Mouse (Mus musculus) CH12.LX (cell line): ENCODE data around the gene Rundc3a. TPM values are rescaled to one million over a fixed set of nuclear protein-coding genes. Genes with fewer than 3 reads are reported as not detected.

Experiments used
- DNase-seq: peaks from one replicate; pipeline ENCODE4 v3.0.0-alpha.2; 2013; ENCODE audit errors: extremely low read depth
- H3K27ac ChIP-seq: 2 replicates; pipeline ENCODE4 v1.5.1; 2012; ENCODE audit warnings: low read depth, mild to moderate bottlenecking, control low read depth, moderate library complexity; ENCODE audit not compliant: insufficient read depth
- H3K27me3 ChIP-seq: replicated peaks from 2 replicates; pipeline ENCODE3; 2012; ENCODE audit warnings: inconsistent platforms
- H3K36me3 ChIP-seq, 2 experiments: replicated peaks in 1 of 2; 2 replicates each; pipeline versions ENCODE3 to v1.6.1; 2012; ENCODE audit warnings: inconsistent platforms in 1 of 2, low read length in 1 of 2, mild to moderate bottlenecking in 1 of 2, mixed read lengths in 1 of 2, moderate library complexity in 1 of 2; ENCODE audit not compliant: control insufficient read depth in 1 of 2, insufficient read depth in 1 of 2
- H3K4me1 ChIP-seq, 2 experiments: 2 replicates each; pipeline ENCODE4 v1.6.1; 2012; ENCODE audit warnings: inconsistent platforms in 1 of 2, moderate library complexity in 1 of 2; ENCODE audit not compliant: insufficient read depth in 2 of 2, control insufficient read depth in 1 of 2
- H3K4me2 ChIP-seq: 2 replicates; pipeline ENCODE4 v1.6.1; 2012; ENCODE audit warnings: low read depth, mild to moderate bottlenecking, control low read depth; ENCODE audit not compliant: poor library complexity, insufficient read depth, severe bottlenecking
- H3K4me3 ChIP-seq, 3 experiments: fragments of 150-350 bp in 1 of 3; sonication (generic) in 1 of 3; replicated peaks in 1 of 3; 2 replicates each; pipeline versions ENCODE3 to v1.5.1; 2011 to 2012; ENCODE audit warnings: low read depth in 2 of 3, low read length in 2 of 3, mild to moderate bottlenecking in 2 of 3, moderate library complexity in 2 of 3, control low read depth in 1 of 3, improper control_type of control experiment in 1 of 3, inconsistent platforms in 1 of 3, mixed read lengths in 1 of 3; ENCODE audit not compliant: poor library complexity in 1 of 3
- H3K79me2 ChIP-seq: replicated peaks from 2 replicates; pipeline ENCODE4 v1.6.1; 2012; ENCODE audit warnings: mild to moderate bottlenecking, moderate library complexity; ENCODE audit not compliant: control insufficient read depth, poor library complexity, insufficient read depth, severe bottlenecking; ENCODE audit errors: extremely low read depth
- H3K9ac ChIP-seq: 2 replicates; pipeline ENCODE4 v1.6.1; 2012; ENCODE audit warnings: low read depth, mild to moderate bottlenecking, control low read depth, moderate library complexity; ENCODE audit not compliant: insufficient read depth
- H3K9me3 ChIP-seq: replicated peaks from 2 replicates; pipeline ENCODE3; 2012; ENCODE audit warnings: low read length, inconsistent platforms, mixed read lengths
- BHLHE40 ChIP-seq: IDR thresholded peaks from 2 replicates; pipeline ENCODE4 v1.6.1; 2011; ENCODE audit warnings: mild to moderate bottlenecking, low read depth, low read length, improper control_type of control experiment
- CTCF ChIP-seq, 2 experiments: IDR thresholded peaks in 1 of 2; conservative IDR thresholded peaks in 1 of 2; 2 replicates each; pipeline ENCODE4 v1.5.1; 2011 to 2012; ENCODE audit warnings: low read depth in 2 of 2, low read length in 2 of 2, improper control_type of control experiment in 1 of 2, inconsistent platforms in 1 of 2, mild to moderate bottlenecking in 1 of 2, moderate library complexity in 1 of 2
- E2F4 ChIP-seq: IDR thresholded peaks from 2 replicates; pipeline ENCODE4 v1.6.1; 2011; ENCODE audit warnings: low read depth, low read length, improper control_type of control experiment; ENCODE audit not compliant: insufficient replicate concordance
- ELF1 ChIP-seq: IDR thresholded peaks from 2 replicates; pipeline ENCODE4 v1.6.1; 2014; ENCODE audit warnings: low read depth, mild to moderate bottlenecking, inconsistent platforms, low read length, improper control_type of control experiment
- EP300 ChIP-seq: IDR thresholded peaks from 2 replicates; pipeline ENCODE4 v1.6.1; 2011; ENCODE audit warnings: low read length, improper control_type of control experiment
- HCFC1 ChIP-seq: IDR thresholded peaks from 2 replicates; pipeline ENCODE4 v1.6.1; 2012; ENCODE audit warnings: low read depth, mild to moderate bottlenecking, inconsistent platforms, low read length, improper control_type of control experiment
- JUN ChIP-seq: IDR thresholded peaks from 2 replicates; pipeline ENCODE4 v1.6.1; 2011; ENCODE audit warnings: low read depth, mild to moderate bottlenecking, low read length, improper control_type of control experiment, moderate library complexity; ENCODE audit not compliant: insufficient read depth
- KAT2A ChIP-seq: IDR thresholded peaks from 2 replicates; pipeline ENCODE4 v1.6.1; 2012; ENCODE audit warnings: low read length, improper control_type of control experiment, inconsistent platforms; ENCODE audit not compliant: insufficient replicate concordance
- MAZ ChIP-seq: IDR thresholded peaks from 2 replicates; pipeline ENCODE4 v1.6.1; 2012; ENCODE audit warnings: low read depth, mild to moderate bottlenecking, inconsistent platforms, low read length, improper control_type of control experiment, moderate library complexity
- MEF2A ChIP-seq: IDR thresholded peaks from 2 replicates; pipeline ENCODE4 v1.6.1; 2014; ENCODE audit warnings: low read depth, mild to moderate bottlenecking, inconsistent platforms, low read length, improper control_type of control experiment, borderline replicate concordance
- MYC ChIP-seq: IDR thresholded peaks from 2 replicates; pipeline ENCODE4 v1.6.1; 2011; ENCODE audit warnings: low read depth, mild to moderate bottlenecking, improper control_type of control experiment, low read length
- NRF1 ChIP-seq: IDR thresholded peaks from 2 replicates; pipeline ENCODE4 v1.6.1; 2014; ENCODE audit warnings: low read depth, mild to moderate bottlenecking, inconsistent platforms, low read length, improper control_type of control experiment, moderate library complexity
- PAX5 ChIP-seq: IDR thresholded peaks from 2 replicates; pipeline ENCODE4 v1.6.1; 2012; ENCODE audit warnings: low read length, inconsistent platforms, mixed read lengths
- POLR2A ChIP-seq: IDR thresholded peaks from 2 replicates; pipeline ENCODE4 v1.6.1; 2011; ENCODE audit warnings: low read depth, mild to moderate bottlenecking, improper control_type of control experiment, low read length
- POLR2AphosphoS2 ChIP-seq: IDR thresholded peaks from 2 replicates; pipeline ENCODE4 v1.6.1; 2011; ENCODE audit warnings: low read depth, low read length, improper control_type of control experiment
- RAD21 ChIP-seq: IDR thresholded peaks from 2 replicates; pipeline ENCODE4 v1.6.1; 2011; ENCODE audit warnings: low read depth, mild to moderate bottlenecking, low read length, improper control_type of control experiment, moderate library complexity
- RCOR1 ChIP-seq: conservative IDR thresholded peaks from 2 replicates; pipeline ENCODE4 v1.6.1; 2012; ENCODE audit warnings: low read depth, mild to moderate bottlenecking, inconsistent platforms, low read length, improper control_type of control experiment
- SMC3 ChIP-seq: IDR thresholded peaks from 2 replicates; pipeline ENCODE4 v1.6.1; 2011; ENCODE audit warnings: low read depth, low read length, improper control_type of control experiment
- TBP ChIP-seq: conservative IDR thresholded peaks from 2 replicates; pipeline ENCODE4 v1.6.1; 2011; ENCODE audit warnings: low read depth, low read length, improper control_type of control experiment
- TCF12 ChIP-seq: IDR thresholded peaks from 2 replicates; pipeline ENCODE4 v1.6.1; 2014; ENCODE audit warnings: low read depth, mild to moderate bottlenecking, inconsistent platforms, low read length, improper control_type of control experiment
- UBTF ChIP-seq: IDR thresholded peaks from 2 replicates; pipeline ENCODE4 v1.6.1; 2012; ENCODE audit warnings: low read depth, mild to moderate bottlenecking, inconsistent platforms, low read length, improper control_type of control experiment, moderate library complexity
- USF1 ChIP-seq: IDR thresholded peaks from 2 replicates; pipeline ENCODE4 v1.6.1; 2014; ENCODE audit warnings: low read depth, mild to moderate bottlenecking, inconsistent platforms, low read length, improper control_type of control experiment
- ZNF384 ChIP-seq: IDR thresholded peaks from 2 replicates; pipeline ENCODE4 v1.6.1; 2012; ENCODE audit warnings: low read depth, low read length, improper control_type of control experiment, inconsistent platforms
- dilution Hi-C: fragments of 300-500 bp; cut with MboI; formaldehyde crosslinking; loops from 2 replicates; pipeline ENCODE4 v1.14.3; 2020; ENCODE audit warnings: low sequenced_read_pairs; ENCODE audit not compliant: extremely low pct_unique_long_range_greater_than_20kb, extremely low pct_ligation_motif_present
- in situ Hi-C: fragments of 300-500 bp; cut with MboI; formaldehyde crosslinking; loops from 3 replicates; pipeline ENCODE4 v1.14.3; 2019; ENCODE audit warnings: low sequenced_read_pairs, low pct_ligation_motif_present, low pct_unique_long_range_greater_than_20kb, mixed read lengths
- polyA plus RNA-seq: library from polyadenylated mRNA; unstranded; fragments of >175 nt; gene quantifications from 2 replicates; pipeline ENCODE4 v1.2.1, GENCODE M21; 2012; ENCODE audit warnings: low read depth; ENCODE audit not compliant: insufficient read length
- total RNA-seq, 2 experiments: library from RNA; depleted of rRNA; stranded (reverse); fragments of 300-350 nt in 1 of 2; fragments of >200 nt in 1 of 2; gene quantifications; 2 replicates each; pipeline ENCODE4 v1.2.3; 2012 to 2014

Gene Rundc3a
- total and polyA plus RNA-seq, 3 experiments = 1.4 to 16.3 (median 3.3) TPM

DNA sequence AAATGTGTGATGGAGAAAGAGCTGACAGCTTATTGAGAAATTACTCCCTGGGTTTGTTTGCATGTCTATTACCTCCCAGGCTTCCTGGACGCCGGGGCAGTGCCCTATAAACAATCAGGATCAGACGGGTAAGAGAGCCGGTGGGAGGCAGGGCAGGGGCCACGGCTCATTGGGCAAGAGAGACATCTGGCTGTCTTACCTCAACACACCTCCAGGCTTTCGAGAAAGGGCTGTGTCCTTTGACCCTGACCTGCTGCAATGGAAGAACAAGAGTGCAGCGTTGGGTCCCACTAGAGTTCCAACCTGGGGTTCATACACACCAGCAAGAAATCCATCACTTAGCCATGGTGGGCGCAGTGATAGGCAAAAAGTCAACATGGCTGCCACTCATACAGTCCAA lies 28.4 kb downstream of the Rundc3a start:
- no peaks in the 10 kb centered on the region for H3K27me3 ChIP-seq
- TF ChIP-seq TBP (no peak), RCOR1 (no peak), POLR2AphosphoS2 (no peak), HCFC1 (no peak), ZNF384 (no peak), PAX5 (no peak)
- TF ChIP-seq, all 38 proteins: peak for 0
- in situ Hi-C loops = no loop called here

DNA sequence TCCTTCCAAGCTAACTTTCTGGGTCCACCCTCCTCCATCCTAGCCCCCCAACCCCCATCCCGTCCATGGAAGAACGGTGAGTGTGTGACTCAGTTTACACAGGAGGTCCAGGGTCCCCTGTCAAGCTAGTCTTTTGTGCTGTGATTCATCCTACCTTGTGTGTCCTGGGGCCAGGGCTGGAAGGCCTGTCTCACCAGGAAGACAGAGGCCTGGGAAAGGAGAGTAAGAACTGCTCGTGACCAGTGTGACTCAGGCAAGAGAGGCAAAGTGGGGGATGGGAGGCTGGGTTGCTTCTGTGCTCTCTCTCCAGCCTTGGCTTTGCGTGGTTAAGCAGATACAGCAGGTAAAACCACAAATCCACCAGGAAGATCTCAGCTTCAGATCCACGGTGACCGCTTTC lies 31.5 kb downstream of the Rundc3a start:
- Histone ChIP-seq H3K36me3 (peaks cover 0 to 8% of the 10 kb centered on the region in 2 experiments), H3K27me3 (no peaks in the 10 kb centered on the region), H3K9ac (no peak overlapping the region), H3K79me2 (no peaks in the 10 kb centered on the region), H3K9me3 (peaks cover 10% of the 10 kb centered on the region), H3K4me3 (no peak overlapping the region), H3K27ac (no peak overlapping the region), H3K4me2 (no peak overlapping the region), H3K4me1 (peaks cover 0 to 19% of the 10 kb centered on the region in 2 experiments; a peak in 2 of 4 replicates)
- in situ Hi-C loops (no loop called here), dilution Hi-C loops (loop anchor here (25.0 kb wide), 1 partner anchor 112 kb away; the partner anchor contains the start of gene Ubtf)
- TF ChIP-seq RCOR1 = no peak
- no peak for TF ChIP-seq TBP
- TF ChIP-seq CTCF (conservative IDR thresholded peaks at IDR 0.05 in 1 of 2, IDR thresholded peaks at IDR 0.05 in 1 of 2; ENCODE audit: low read depth in 2 of 2, low read length in 2 of 2) = no peak
- no peak for TF ChIP-seq USF1
- TF ChIP-seq BHLHE40 = no peak
- TF ChIP-seq JUN = no peak
- no peak for TF ChIP-seq KAT2A
- TF ChIP-seq MEF2A = no peak
- no peak for TF ChIP-seq ELF1
- TF ChIP-seq EP300 = no peak
- TF ChIP-seq RAD21 = no peak
- no peak for TF ChIP-seq MYC
- no peak for TF ChIP-seq TCF12
- TF ChIP-seq ZNF384 = no peak
- TF ChIP-seq UBTF = no peak
- no peak for TF ChIP-seq POLR2A
- no peak for TF ChIP-seq NRF1
- no peak for TF ChIP-seq E2F4
- no peak for TF ChIP-seq MAZ
- no peak for TF ChIP-seq SMC3
- no peak for DNase-seq

More for the DNA sequence above, 28.4 kb downstream of the Rundc3a start:
- Histone ChIP-seq H3K36me3 (peaks cover 0 to 4% of the 10 kb centered on the region in 2 experiments), H3K4me2 (no peak overlapping the region), H3K4me3 (no peak overlapping the region), H3K27ac (no peak overlapping the region), H3K9ac (no peak overlapping the region), H3K9me3 (peaks cover 13% of the 10 kb centered on the region), H3K79me2 (no peaks in the 10 kb centered on the region), H3K4me1 (peaks cover 0 to 10% of the 10 kb centered on the region in 2 experiments; a peak in 1 of 4 replicates)
- dilution Hi-C loops = loop anchor here (25.0 kb wide), 1 partner anchor 109 kb away; the partner anchor contains the start of gene Ubtf
- DNase-seq = no peak
